Mouse (Mus musculus): ENCODE measurements around the gene Gm20517. TPM values are rescaled to one million over a fixed set of nuclear protein-coding genes. Genes with fewer than 3 reads are reported as not detected.

The Gm20517 gene
- polyA plus RNA-seq, 1 experiment from 2014 or later: 1.6 TPM

GRCm38 (mm10) chr17:47601389-47601755 lies 10.0 kb upstream of the Gm20517 start:
- H3K36me3 ChIP-seq (ENCODE audit: insufficient read depth, low read length): peaks cover 66% of the 10 kb centered on the region
- H3K4me2 ChIP-seq (replicated peaks; ENCODE audit: low read depth, low read length): no peak overlapping the region
- H3K4me1 ChIP-seq (ENCODE audit: insufficient read depth, low read length): peaks cover 29% of the 10 kb centered on the region
- H3K27me3 ChIP-seq (ENCODE audit: insufficient read depth, low read length): no peaks in the 10 kb centered on the region
- ATAC-seq (ENCODE audit: low FRiP score, low TSS enrichment): no peak
- 84% methylated on average over 10 of the region's 10 CpGs for WGBS
- no peak overlapping the region for H3K9ac ChIP-seq (replicated peaks; ENCODE audit: low read length)
- no peaks in the 10 kb centered on the region for H3K9me3 ChIP-seq (ENCODE audit: low read length)
- H3K4me3 ChIP-seq (ENCODE audit: low read length): no peak overlapping the region
- H3K27ac ChIP-seq (ENCODE audit: low read length): no peak overlapping the region

- Histone ChIP-seq H3K36me3 (ENCODE audit: insufficient read depth, low read length) (peaks cover 70% of the 10 kb centered on the region), H3K9me3 (ENCODE audit: low read length) (no peaks in the 10 kb centered on the region), H3K4me2 (replicated peaks; ENCODE audit: low read depth, low read length) (no peak overlapping the region), H3K4me3 (ENCODE audit: low read length) (no peak overlapping the region), H3K4me1 (ENCODE audit: insufficient read depth, low read length) (peaks cover 20% of the 10 kb centered on the region), H3K9ac (replicated peaks; ENCODE audit: low read length) (no peak overlapping the region), H3K27me3 (ENCODE audit: insufficient read depth, low read length) (no peaks in the 10 kb centered on the region), H3K27ac (ENCODE audit: low read length) (no peak overlapping the region)
- 91% methylated on average over 11 of the region's 11 CpGs for WGBS
- no peak for ATAC-seq (ENCODE audit: low FRiP score, low TSS enrichment)
Measured at GRCm38 (mm10) chr17:47602289-47602688, 9.1 kb upstream of the Gm20517 start.

DNA sequence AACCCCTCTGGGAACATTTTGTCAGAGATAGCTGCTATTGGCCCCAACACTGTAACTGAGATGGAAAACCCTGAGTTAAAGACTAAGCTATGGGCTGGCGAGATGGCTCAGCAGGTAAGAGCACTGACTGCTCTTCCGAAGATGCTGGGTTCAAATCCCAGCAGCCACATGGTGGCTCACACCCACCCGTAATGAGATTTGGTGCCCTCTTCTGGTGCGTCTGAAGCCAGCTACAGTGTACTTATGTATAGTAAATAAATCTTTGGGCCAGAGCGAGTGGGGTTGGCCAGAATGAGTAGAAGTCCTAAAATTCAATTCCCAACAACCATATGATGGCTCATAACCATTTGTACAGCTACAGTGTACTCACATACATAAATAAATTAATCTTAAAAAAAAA lies 5.2 kb upstream of the Gm20517 start:
- Histone ChIP-seq H3K4me3 (ENCODE audit: low read length) (no peak overlapping the region), H3K4me2 (replicated peaks; ENCODE audit: low read depth, low read length) (no peak overlapping the region), H3K27ac (ENCODE audit: low read length) (no peak overlapping the region), H3K9ac (replicated peaks; ENCODE audit: low read length) (no peak overlapping the region), H3K36me3 (ENCODE audit: insufficient read depth, low read length) (peaks cover 47% of the 10 kb centered on the region), H3K4me1 (ENCODE audit: insufficient read depth, low read length) (peaks cover 10% of the 10 kb centered on the region), H3K9me3 (ENCODE audit: low read length) (no peaks in the 10 kb centered on the region), H3K27me3 (ENCODE audit: insufficient read depth, low read length) (no peaks in the 10 kb centered on the region)
- ATAC-seq (ENCODE audit: low FRiP score, low TSS enrichment): no peak
- WGBS: 65% methylated on average over 5 of the region's 5 CpGs

GRCm38 (mm10) chr17:47609182-47609581 lies 2.2 kb upstream of the Gm20517 start:
- no peaks in the 10 kb centered on the region for H3K27me3 ChIP-seq (ENCODE audit: insufficient read depth, low read length)
- no peaks in the 10 kb centered on the region for H3K9me3 ChIP-seq (ENCODE audit: low read length)
- 91% methylated on average over 4 of the region's 4 CpGs for WGBS
- ATAC-seq (ENCODE audit: low FRiP score, low TSS enrichment): no peak
- H3K27ac ChIP-seq (ENCODE audit: low read length): no peak overlapping the region
- peaks cover 20% of the 10 kb centered on the region for H3K4me1 ChIP-seq (ENCODE audit: insufficient read depth, low read length)
- H3K4me3 ChIP-seq (ENCODE audit: low read length): no peak overlapping the region
- H3K36me3 ChIP-seq (ENCODE audit: insufficient read depth, low read length): peaks cover 24% of the 10 kb centered on the region
- H3K9ac ChIP-seq (replicated peaks; ENCODE audit: low read length): no peak overlapping the region
- H3K4me2 ChIP-seq (replicated peaks; ENCODE audit: low read depth, low read length): no peak overlapping the region

DNA sequence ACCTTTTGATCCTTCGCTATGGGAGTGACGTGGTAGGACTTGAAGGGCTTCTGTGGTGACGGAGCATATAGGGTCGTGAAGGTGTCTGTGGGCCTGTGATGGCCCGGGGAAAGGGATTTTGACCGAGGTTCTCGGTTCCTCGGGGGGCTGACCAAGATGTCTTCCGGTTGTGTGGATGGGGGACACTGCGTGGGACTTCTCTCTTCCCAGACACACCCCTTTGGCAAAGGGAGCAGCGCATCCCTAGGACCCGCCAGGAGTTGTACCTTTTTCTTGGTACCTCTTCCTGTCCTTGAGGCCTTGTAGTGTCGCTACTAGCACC lies 233 bp downstream of the Gm20517 start:
- Histone ChIP-seq H3K9ac (replicated peaks; ENCODE audit: low read length) (peak overlapping the region; percentile 82), H3K4me3 (ENCODE audit: low read length) (peak overlapping the region; percentile 90), H3K4me1 (ENCODE audit: insufficient read depth, low read length) (peaks cover 20% of the 10 kb centered on the region), H3K4me2 (replicated peaks; ENCODE audit: low read depth, low read length) (peak overlapping the region; percentile 89), H3K36me3 (ENCODE audit: insufficient read depth, low read length) (peaks cover 9% of the 10 kb centered on the region; the same call in 1 of the 2 replicates), H3K27me3 (ENCODE audit: insufficient read depth, low read length) (no peaks in the 10 kb centered on the region), H3K27ac (ENCODE audit: low read length) (no peak overlapping the region), H3K9me3 (ENCODE audit: low read length) (no peaks in the 10 kb centered on the region)
- 0% methylated on average over 13 of the region's 13 CpGs for WGBS
- peak; percentile 2; the same call in 1 of the 2 replicates for ATAC-seq (ENCODE audit: low FRiP score, low TSS enrichment)

GRCm38 (mm10) chr17:47614018-47614417 lies 2.6 kb downstream of the Gm20517 start:
- H3K36me3 ChIP-seq (ENCODE audit: insufficient read depth, low read length): peaks cover 20% of the 10 kb centered on the region

DNA sequence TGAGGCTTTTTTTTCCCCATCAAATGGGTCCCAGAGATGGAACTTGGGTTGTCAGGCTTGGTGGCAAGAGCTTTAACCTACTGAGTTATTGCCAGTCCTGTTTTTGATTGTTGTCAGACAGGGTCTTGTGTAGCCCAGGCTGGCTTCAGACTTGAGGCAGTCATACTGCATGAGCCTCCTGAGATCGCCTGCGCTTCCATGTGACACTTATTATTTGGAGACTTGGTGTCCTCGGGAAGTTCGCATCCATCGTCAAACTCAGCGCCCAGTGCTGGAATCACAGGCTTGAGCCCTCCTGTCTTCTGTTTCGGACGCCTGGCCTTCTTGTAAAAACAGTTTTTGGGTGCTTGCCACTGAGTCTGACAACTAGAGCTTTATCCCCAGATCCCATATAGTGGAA lies 4.7 kb downstream of the Gm20517 start:
- Histone ChIP-seq H3K4me2 (replicated peaks; ENCODE audit: low read depth, low read length) (no peak overlapping the region), H3K9me3 (ENCODE audit: low read length) (no peaks in the 10 kb centered on the region), H3K36me3 (ENCODE audit: insufficient read depth, low read length) (peaks cover 30% of the 10 kb centered on the region), H3K4me1 (ENCODE audit: insufficient read depth, low read length) (peaks cover 10% of the 10 kb centered on the region), H3K9ac (replicated peaks; ENCODE audit: low read length) (no peak overlapping the region), H3K27ac (ENCODE audit: low read length) (no peak overlapping the region), H3K4me3 (ENCODE audit: low read length) (no peak overlapping the region), H3K27me3 (ENCODE audit: insufficient read depth, low read length) (no peaks in the 10 kb centered on the region)
- no peak for ATAC-seq (ENCODE audit: low FRiP score, low TSS enrichment)
- WGBS: 93% methylated on average over 8 of the region's 8 CpGs

More at GRCm38 (mm10) chr17:47614018-47614417, 2.6 kb downstream of the Gm20517 start:
- no peak overlapping the region for H3K4me3 ChIP-seq (ENCODE audit: low read length)
- H3K27me3 ChIP-seq (ENCODE audit: insufficient read depth, low read length): no peaks in the 10 kb centered on the region
- no peak overlapping the region for H3K9ac ChIP-seq (replicated peaks; ENCODE audit: low read length)
- no peak overlapping the region for H3K27ac ChIP-seq (ENCODE audit: low read length)
- no peak overlapping the region for H3K4me2 ChIP-seq (replicated peaks; ENCODE audit: low read depth, low read length)
- H3K9me3 ChIP-seq (ENCODE audit: low read length): no peaks in the 10 kb centered on the region
- WGBS: 88% methylated on average over 1 of the region's 1 CpGs
- ATAC-seq (ENCODE audit: low FRiP score, low TSS enrichment): no peak
- peaks cover 20% of the 10 kb centered on the region for H3K4me1 ChIP-seq (ENCODE audit: insufficient read depth, low read length)

GRCm38 (mm10) chr17:47616652-47617051 lies 5.3 kb downstream of the Gm20517 start:
- Histone ChIP-seq H3K9ac (replicated peaks; ENCODE audit: low read length) (no peak overlapping the region), H3K27me3 (ENCODE audit: insufficient read depth, low read length) (no peaks in the 10 kb centered on the region), H3K27ac (ENCODE audit: low read length) (no peak overlapping the region), H3K4me3 (ENCODE audit: low read length) (no peak overlapping the region), H3K9me3 (ENCODE audit: low read length) (no peaks in the 10 kb centered on the region), H3K4me2 (replicated peaks; ENCODE audit: low read depth, low read length) (no peak overlapping the region), H3K4me1 (ENCODE audit: insufficient read depth, low read length) (peaks cover 10% of the 10 kb centered on the region), H3K36me3 (ENCODE audit: insufficient read depth, low read length) (peaks cover 33% of the 10 kb centered on the region)
- ATAC-seq (ENCODE audit: low FRiP score, low TSS enrichment): no peak
- 92% methylated on average over 4 of the region's 4 CpGs for WGBS

GRCm38 (mm10) chr17:47617605-47618307 lies 6.4 kb downstream of the Gm20517 start:
- 91% methylated on average over 9 of the region's 9 CpGs for WGBS
- no peak for ATAC-seq (ENCODE audit: low FRiP score, low TSS enrichment)
- Histone ChIP-seq H3K4me1 (ENCODE audit: insufficient read depth, low read length) (peaks cover 1% of the 10 kb centered on the region), H3K9ac (replicated peaks; ENCODE audit: low read length) (no peak overlapping the region), H3K4me3 (ENCODE audit: low read length) (no peak overlapping the region), H3K27me3 (ENCODE audit: insufficient read depth, low read length) (no peaks in the 10 kb centered on the region), H3K4me2 (replicated peaks; ENCODE audit: low read depth, low read length) (no peak overlapping the region), H3K27ac (ENCODE audit: low read length) (no peak overlapping the region), H3K9me3 (ENCODE audit: low read length) (no peaks in the 10 kb centered on the region), H3K36me3 (ENCODE audit: insufficient read depth, low read length) (peaks cover 43% of the 10 kb centered on the region)

- ATAC-seq (ENCODE audit: low FRiP score, low TSS enrichment): no peak
- no peaks in the 10 kb centered on the region for H3K4me1 ChIP-seq (ENCODE audit: insufficient read depth, low read length)
- 90% methylated on average over 13 of the region's 13 CpGs for WGBS
- peaks cover 53% of the 10 kb centered on the region for H3K36me3 ChIP-seq (ENCODE audit: insufficient read depth, low read length)
- H3K27ac ChIP-seq (ENCODE audit: low read length): no peak overlapping the region
- no peak overlapping the region for H3K4me3 ChIP-seq (ENCODE audit: low read length)
- H3K9me3 ChIP-seq (ENCODE audit: low read length): no peaks in the 10 kb centered on the region
- H3K27me3 ChIP-seq (ENCODE audit: insufficient read depth, low read length): no peaks in the 10 kb centered on the region
- H3K9ac ChIP-seq (replicated peaks; ENCODE audit: low read length): no peak overlapping the region
- no peak overlapping the region for H3K4me2 ChIP-seq (replicated peaks; ENCODE audit: low read depth, low read length)
Measured at GRCm38 (mm10) chr17:47618556-47619311, 7.3 kb downstream of the Gm20517 start.
